Mouse (Mus musculus) left cerebral cortex, adult 2 months (tissue): ENCODE results near the gene Foxp1. TPM values are rescaled to one million over a fixed set of nuclear protein-coding genes. Genes with fewer than 3 reads are reported as not detected.

Experiments used
- DNase-seq, 2 experiments: peaks; one replicate each; pipeline ENCODE4 v3.0.0; 2021 to 2022; ENCODE audit warnings: low spot score in 2 of 2, mixed read lengths in 1 of 2; ENCODE audit errors: extremely low spot score in 1 of 2
- H3K27ac ChIP-seq: fragments of 200-600 bp; 2 replicates; pipeline ENCODE4 v1.8.1; 2022
- H3K4me3 ChIP-seq: fragments of 200-600 bp; 2 replicates; pipeline ENCODE4 v1.8.1; 2022
- CTCF ChIP-seq: fragments of 200-600 bp; IDR thresholded peaks from 2 replicates; pipeline ENCODE4 v1.8.1; 2022; ENCODE audit warnings: antibody characterized with exemption, mild to moderate bottlenecking, moderate library complexity
- intact Hi-C: fragments of 180-260 bp; cut with DNase I; formaldehyde crosslinking; loops from one replicate; pipeline ENCODE4 v1.15.1; 2025
- long read RNA-seq, 2 experiments: library from polyadenylated mRNA; stranded (forward); transcript quantifications; one replicate each; pipeline ENCODE4 v2.0.0; 2021; ENCODE audit warnings: borderline mapping rate in 2 of 2
- total RNA-seq, 2 experiments: library from RNA; stranded (reverse); gene quantifications; 2 replicates each; pipeline ENCODE4 v1.2.3; 2021

Foxp1 gene
- total RNA-seq, result 100 to 1,000 TPM; 133 to 139 TPM
- long read RNA-seq, experiment 1, partial matches to known transcripts, result 3 of 29 reads
- long read RNA-seq, experiment 1, other reads (novel, unspliced or antisense), result 22 of 29 reads
- long read RNA-seq, experiment 2, partial matches to known transcripts, result 2 of 14 reads
- long read RNA-seq, experiment 2, other reads (novel, unspliced or antisense), result 10 of 14 reads

GRCm38 (mm10) chr6:99522359-99523108 is at the start of gene Foxp1:
TSS of gene Foxp1 (minus strand) at chr6:99522721.
- intact Hi-C loops, result loop anchor here (2.0 to 10.0 kb wide), 10 partner anchors 38 to 890 kb away; no protein-coding TSS in a partner anchor
- no peak for TF ChIP-seq CTCF
- Histone ChIP-seq H3K27ac (peak within 1 kb of the TSS; percentile 99), H3K4me3 (peak within 1 kb of the TSS; percentile 92)
- peak; percentile 70 to 72 for DNase-seq

- peak overlapping the region; percentile 13; the same call in 1 of the 2 replicates for H3K27ac ChIP-seq
- TF ChIP-seq CTCF, result no peak
- intact Hi-C loops, result no loop called here
- no peak for DNase-seq
- no peak overlapping the region for H3K4me3 ChIP-seq
Measured at GRCm38 (mm10) chr6:99572071-99572470, 49.5 kb upstream of the Foxp1 start.

- H3K27ac ChIP-seq, result peak overlapping the region; percentile 44; the same call in 1 of the 2 replicates
- intact Hi-C loops, result loop anchor here (2.0 kb wide), 1 partner anchor 42 kb away; no protein-coding TSS in a partner anchor
- peak in 1 of 2 experiments; percentile 51 for DNase-seq
- no peak overlapping the region for H3K4me3 ChIP-seq
- no peak for TF ChIP-seq CTCF
Measured at GRCm38 (mm10) chr6:99566921-99567320, 44.4 kb upstream of the Foxp1 start.

- intact Hi-C loops, result no loop called here
- H3K27ac ChIP-seq, result no peak overlapping the region
- no peak for DNase-seq
- TF ChIP-seq CTCF, result no peak
- H3K4me3 ChIP-seq, result no peak overlapping the region
Measured at GRCm38 (mm10) chr6:99564766-99565165, 42.2 kb upstream of the Foxp1 start.

GRCm38 (mm10) chr6:99556950-99557349 is 34.4 kb upstream of the Foxp1 start:
- DNase-seq, result no peak
- Histone ChIP-seq H3K27ac (no peak overlapping the region), H3K4me3 (no peak overlapping the region)
- intact Hi-C loops, result no loop called here
- no peak for TF ChIP-seq CTCF

- Histone ChIP-seq H3K27ac (no peak overlapping the region), H3K4me3 (no peak overlapping the region)
- intact Hi-C loops, result no loop called here
- TF ChIP-seq CTCF, result no peak
- no peak for DNase-seq
Measured at GRCm38 (mm10) chr6:99552816-99553215, 30.3 kb upstream of the Foxp1 start.

GRCm38 (mm10) chr6:99546416-99546815 is 23.9 kb upstream of the Foxp1 start:
- intact Hi-C loops, result no loop called here
- TF ChIP-seq CTCF, result no peak
- no peak for DNase-seq
- no peak overlapping the region for H3K27ac ChIP-seq
- H3K4me3 ChIP-seq, result no peak overlapping the region

- no peak for DNase-seq
- TF ChIP-seq CTCF, result no peak
- H3K4me3 ChIP-seq, result no peak overlapping the region
- intact Hi-C loops, result no loop called here
- no peak overlapping the region for H3K27ac ChIP-seq
Measured at GRCm38 (mm10) chr6:99545437-99545836, 22.9 kb upstream of the Foxp1 start.

- no peak for TF ChIP-seq CTCF
- intact Hi-C loops, result no loop called here
- no peak for DNase-seq
- no peak overlapping the region for H3K4me3 ChIP-seq
- no peak overlapping the region for H3K27ac ChIP-seq
Measured at GRCm38 (mm10) chr6:99541105-99541504, 18.6 kb upstream of the Foxp1 start.

- TF ChIP-seq CTCF, result no peak
- intact Hi-C loops, result no loop called here
- Histone ChIP-seq H3K4me3 (no peak overlapping the region), H3K27ac (no peak overlapping the region)
- no peak for DNase-seq
Measured at GRCm38 (mm10) chr6:99540653-99541052, 18.1 kb upstream of the Foxp1 start.

GRCm38 (mm10) chr6:99540146-99540545 is 17.6 kb upstream of the Foxp1 start:
- no peak for DNase-seq
- TF ChIP-seq CTCF, result no peak
- Histone ChIP-seq H3K27ac (no peak overlapping the region), H3K4me3 (no peak overlapping the region)
- intact Hi-C loops, result no loop called here

GRCm38 (mm10) chr6:99538194-99538941 is 15.8 kb upstream of the Foxp1 start:
- no peak for TF ChIP-seq CTCF
- no peak overlapping the region for H3K27ac ChIP-seq
- no peak for DNase-seq
- no peak overlapping the region for H3K4me3 ChIP-seq
- intact Hi-C loops, result no loop called here
